Mouse (Mus musculus) testis, adult 2 months (tissue): ENCODE measurements at regions not wholly inside any gene's neighbourhood (a gene's known extent, or its start where the extent isn't known, plus 50 kb on each side); places are given as distances from the start of the nearest gene placed in this dataset.

Experiments used
- CTCF ChIP-seq: fragments of 200-500 bp; IDR thresholded peaks from 2 replicates; pipeline ENCODE4 v1.5.1; 2012; ENCODE audit warnings: low read depth, mild to moderate bottlenecking, inconsistent platforms, low read length, moderate library complexity; ENCODE audit not compliant: control insufficient read depth, insufficient read depth, insufficient replicate concordance
- POLR2A ChIP-seq: fragments of 200-500 bp; IDR thresholded peaks from 2 replicates; pipeline ENCODE4 v1.6.1; 2012; ENCODE audit warnings: low read depth, mild to moderate bottlenecking, inconsistent platforms, low read length, moderate library complexity; ENCODE audit not compliant: control insufficient read depth

DNA sequence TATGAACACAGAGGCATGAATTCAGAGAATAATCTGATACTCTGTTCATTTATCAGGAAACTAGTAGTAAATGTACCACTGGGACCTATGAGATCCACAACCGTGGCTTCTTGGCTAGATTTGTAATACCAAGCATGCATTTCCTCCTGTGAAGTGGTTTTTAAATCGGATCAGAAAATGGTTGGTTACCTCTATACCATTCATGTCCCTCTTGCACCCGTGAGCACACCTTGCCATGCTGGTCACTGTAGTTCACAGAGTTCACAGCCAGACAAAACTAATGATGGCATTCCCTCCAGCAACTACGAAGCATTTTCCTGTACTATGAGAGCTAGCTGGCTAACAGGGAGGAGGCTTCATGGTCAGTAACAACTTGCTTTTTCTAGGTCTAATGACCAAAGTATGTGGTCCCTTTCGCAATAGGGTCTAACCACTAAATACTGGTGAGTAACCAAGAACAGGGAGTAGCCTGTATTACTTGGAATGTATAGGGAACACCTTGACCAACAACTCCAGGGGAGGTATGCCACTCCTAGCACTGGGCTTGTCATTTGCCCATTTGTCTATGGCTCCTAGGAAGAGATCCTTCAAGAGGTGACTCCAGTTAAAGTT is 227.0 kb upstream of the Zbtb20 start:
- TF ChIP-seq CTCF = no peak
- no peak for TF ChIP-seq POLR2A
